Mouse (Mus musculus): Measurements from ENCODE around the gene Hist1h3b.
"Not testable (repeated sequence)": the region's sequence is repeated elsewhere in the genome, so short reads cannot be mapped to it uniquely, and the experiment has no call there.

Gene Hist1h3b

DNA sequence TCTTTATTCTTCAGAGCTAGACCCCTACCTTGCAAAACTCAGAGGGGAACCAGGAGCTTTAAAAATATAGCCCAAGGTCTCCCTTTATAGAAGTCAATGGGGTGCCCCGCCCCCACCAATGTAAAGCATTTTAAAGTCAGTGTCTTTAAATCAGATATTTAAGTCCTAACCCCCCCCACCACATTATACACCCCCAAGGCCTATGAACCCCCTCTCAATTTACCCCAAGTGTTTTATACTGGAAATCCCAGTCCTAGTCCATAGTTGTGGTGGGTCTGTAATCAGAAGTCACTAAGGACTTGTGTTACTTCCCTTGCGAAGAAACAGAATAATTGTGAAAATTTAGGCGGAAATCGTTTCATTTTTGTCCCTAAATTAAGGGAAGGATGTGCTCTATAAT lies 14.0 kb upstream of the Hist1h3b start:
- DNase-seq (ENCODE audit: low read depth in 1 of 2, low spot score in 2 of 2), result no peak

GRCm38 (mm10) chr13:23738677-23739068 lies 13.4 kb upstream of the Hist1h3b start, which contains the start of gene Hist1h1c:
TSS of gene Hist1h1c (plus strand) at chr13:23738808.
- peak; percentile 86 to 92 for DNase-seq (ENCODE audit: low read depth in 1 of 2, low spot score in 2 of 2)

- DNase-seq (ENCODE audit: low read depth in 1 of 2, low spot score in 2 of 2), result peak; percentile 79 to 84
Measured at GRCm38 (mm10) chr13:23739069-23739921, 12.8 kb upstream of the Hist1h3b start.

DNA sequence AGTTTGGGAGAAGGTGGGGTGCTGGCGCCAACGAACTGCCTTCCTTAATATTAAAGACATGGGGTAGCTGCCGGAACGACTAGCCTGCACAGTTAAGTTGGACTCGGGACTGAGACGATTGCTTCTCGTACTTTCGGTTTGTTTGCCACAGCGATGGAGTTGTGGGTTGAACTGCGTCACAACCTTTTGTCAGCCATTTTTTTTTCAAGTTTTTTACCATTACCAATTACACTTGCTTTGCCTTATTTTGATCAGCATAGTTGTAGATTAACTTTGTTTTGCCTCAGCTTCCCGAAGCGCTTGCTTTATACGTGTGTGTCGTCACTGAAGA lies 12.2 kb upstream of the Hist1h3b start:
- DNase-seq (ENCODE audit: low read depth in 1 of 2, low spot score in 2 of 2), result no peak

GRCm38 (mm10) chr13:23740256-23740840 lies 11.7 kb upstream of the Hist1h3b start:
- no peak for DNase-seq (ENCODE audit: low read depth in 1 of 2, low spot score in 2 of 2)

GRCm38 (mm10) chr13:23740910-23741309 lies 11.2 kb upstream of the Hist1h3b start:
- DNase-seq (ENCODE audit: low read depth in 1 of 2, low spot score in 2 of 2), result no peak

GRCm38 (mm10) chr13:23742007-23742406 lies 10.1 kb upstream of the Hist1h3b start:
- DNase-seq (ENCODE audit: low read depth in 1 of 2, low spot score in 2 of 2), result no peak

- DNase-seq (ENCODE audit: low read depth in 1 of 2, low spot score in 2 of 2), result no peak
Measured at GRCm38 (mm10) chr13:23743215-23743614, 8.9 kb upstream of the Hist1h3b start.

DNA sequence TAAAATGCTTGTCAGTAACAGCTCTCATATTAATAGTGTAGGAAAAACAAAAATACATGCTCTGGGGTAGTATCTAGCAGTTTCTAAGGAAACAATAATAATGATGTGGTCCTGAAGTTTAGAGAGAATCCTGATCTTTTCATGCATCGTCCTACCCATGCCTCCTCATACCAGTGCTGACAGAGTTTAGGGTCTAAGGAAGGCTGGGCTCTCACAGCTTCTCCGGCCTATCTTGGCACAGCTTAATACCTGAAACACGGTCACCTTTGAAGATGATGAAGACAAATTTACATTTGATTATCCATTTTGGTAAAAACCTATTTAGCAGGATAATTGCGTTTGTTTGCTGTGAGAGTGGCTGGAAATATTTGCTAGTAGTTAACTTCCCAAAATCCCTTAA lies 8.1 kb upstream of the Hist1h3b start:
- DNase-seq (ENCODE audit: low read depth in 1 of 2, low spot score in 2 of 2), result no peak

DNA sequence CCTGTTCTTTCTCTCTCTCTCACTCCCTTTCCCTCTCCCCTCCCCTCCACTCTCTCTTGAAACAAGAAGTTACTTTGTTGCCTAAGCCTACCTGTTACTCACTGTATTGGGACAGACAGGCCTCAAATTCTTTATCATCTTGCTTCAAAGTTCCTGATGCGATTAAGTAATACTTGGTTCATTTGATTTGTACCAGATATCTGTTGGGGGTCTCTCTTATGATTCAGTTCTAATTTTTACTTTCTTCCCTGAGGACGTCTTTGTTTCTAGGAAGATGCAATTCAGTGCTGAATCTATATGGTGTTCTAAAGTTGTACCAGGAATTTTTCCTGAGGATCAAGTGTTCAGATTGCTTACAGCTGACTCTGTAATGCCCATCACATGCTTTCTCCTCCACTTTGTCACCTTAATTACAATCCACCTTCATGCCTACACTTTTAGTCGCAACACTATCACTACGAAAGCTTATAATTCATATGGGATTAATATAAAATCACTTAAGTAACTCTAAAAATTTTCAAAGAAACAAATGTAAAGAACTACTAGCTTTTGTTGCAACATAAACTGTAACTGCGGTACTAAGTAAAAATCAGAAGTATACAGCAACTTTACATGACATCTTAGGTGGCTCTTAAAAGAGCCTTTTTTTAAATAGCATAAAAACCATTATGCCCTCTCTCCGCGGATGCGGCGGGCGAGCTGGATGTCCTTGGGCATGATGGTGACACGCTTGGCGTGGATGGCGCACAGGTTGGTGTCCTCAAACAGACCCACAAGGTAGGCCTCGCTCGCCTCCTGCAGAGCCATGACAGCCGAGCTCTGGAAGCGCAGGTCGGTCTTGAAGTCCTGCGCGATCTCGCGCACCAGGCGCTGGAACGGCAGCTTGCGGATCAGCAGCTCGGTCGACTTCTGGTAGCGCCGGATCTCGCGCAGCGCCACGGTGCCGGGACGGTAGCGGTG lies 7.4 kb upstream of the Hist1h3b start:
- no peak for DNase-seq (ENCODE audit: low read depth in 1 of 2, low spot score in 2 of 2)

- peak in 1 of 2 experiments; percentile 48 for DNase-seq (ENCODE audit: low read depth in 1 of 2, low spot score in 2 of 2)
Measured at GRCm38 (mm10) chr13:23745381-23746161, 6.5 kb upstream of the Hist1h3b start, which contains the start of gene Hist1h3c. TSS of gene Hist1h3c (minus strand) at chr13:23745602.

GRCm38 (mm10) chr13:23746201-23747080 lies 5.6 kb upstream of the Hist1h3b start, which contains the start of gene Hist1h2bb:
TSS of gene Hist1h2bb (plus strand) at chr13:23746734.
- peak; percentile 62 to 72 for DNase-seq (ENCODE audit: low read depth in 1 of 2, low spot score in 2 of 2)

GRCm38 (mm10) chr13:23747081-23747891 lies 4.8 kb upstream of the Hist1h3b start:
- DNase-seq (ENCODE audit: low read depth in 1 of 2, low spot score in 2 of 2), result no peak

DNA sequence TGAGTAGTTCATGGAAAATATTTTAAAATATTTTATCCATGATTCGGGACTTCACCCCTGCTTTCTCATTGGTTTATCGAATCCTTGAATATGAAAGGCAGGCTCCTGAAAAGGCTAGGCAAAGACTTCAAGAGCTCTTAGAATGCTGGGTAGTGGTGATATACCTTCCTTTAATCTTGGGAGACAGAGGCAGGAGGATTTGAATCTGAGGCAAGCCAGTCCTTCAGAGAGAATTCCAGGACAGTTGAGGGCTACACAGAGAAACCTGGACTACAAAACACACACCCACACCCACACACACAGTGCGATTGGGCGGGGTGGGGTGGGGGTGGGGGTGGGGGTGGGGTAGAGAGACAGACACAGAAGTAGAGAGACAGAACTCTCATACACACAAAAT lies 4.2 kb upstream of the Hist1h3b start:
- DNase-seq (ENCODE audit: low read depth in 1 of 2, low spot score in 2 of 2), result no peak

DNA sequence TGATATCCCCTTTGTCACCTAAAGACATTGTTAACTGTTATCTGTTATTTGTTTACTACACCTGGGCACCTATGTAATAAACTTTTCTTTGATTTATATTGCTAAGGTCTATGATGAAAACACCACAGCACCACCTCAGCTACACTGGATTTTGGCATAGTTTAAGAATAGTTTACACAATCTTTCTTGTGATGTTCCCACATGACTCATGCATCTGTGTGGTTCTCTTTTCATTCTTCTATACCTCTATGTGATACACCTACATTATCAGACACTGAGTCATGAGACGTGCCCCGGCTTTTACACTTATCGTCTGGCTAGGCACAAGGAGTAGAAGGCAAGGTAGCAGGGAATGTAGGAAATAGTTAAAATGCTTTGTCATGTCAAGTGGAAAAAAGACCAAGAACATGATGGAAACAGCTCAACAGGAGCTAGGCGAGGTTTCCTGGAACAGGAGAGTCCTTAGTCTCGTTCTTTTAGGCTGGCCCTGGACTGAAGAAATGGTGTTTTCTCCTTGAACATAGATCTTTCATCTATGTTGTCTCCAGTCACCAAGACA lies 2.4 kb upstream of the Hist1h3b start:
- no peak for DNase-seq (ENCODE audit: low read depth in 1 of 2, low spot score in 2 of 2)

DNA sequence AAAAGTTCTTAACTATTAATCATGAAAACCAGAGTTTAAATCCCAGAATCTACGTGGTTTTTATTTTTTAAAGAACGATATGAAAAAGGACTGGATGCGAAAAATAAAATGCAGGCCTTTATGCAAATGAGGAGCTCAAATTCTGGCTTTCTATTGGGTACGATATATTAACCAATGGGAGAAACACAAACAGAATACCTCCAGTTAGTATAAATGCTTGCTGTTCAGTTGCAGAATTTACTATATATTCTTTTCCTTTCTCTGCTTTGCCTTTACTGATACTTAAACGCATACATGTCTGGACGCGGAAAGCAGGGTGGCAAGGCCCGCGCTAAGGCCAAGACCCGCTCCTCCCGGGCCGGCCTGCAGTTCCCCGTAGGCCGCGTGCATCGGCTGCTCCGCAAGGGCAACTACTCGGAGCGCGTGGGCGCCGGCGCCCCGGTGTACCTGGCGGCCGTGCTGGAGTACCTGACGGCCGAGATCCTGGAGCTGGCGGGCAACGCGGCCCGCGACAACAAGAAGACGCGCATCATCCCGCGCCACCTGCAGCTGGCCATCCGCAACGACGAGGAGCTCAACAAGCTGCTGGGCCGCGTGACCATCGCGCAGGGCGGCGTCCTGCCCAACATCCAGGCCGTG lies 1.1 kb upstream of the Hist1h3b start, which contains the start of gene Hist1h2ab:
Gene Hist1h2ab, plus strand, starts transcription at position 288 of the 639 bp plus-strand sequence.
- DNase-seq (ENCODE audit: low read depth in 1 of 2, low spot score in 2 of 2), result not testable (repeated sequence)

GRCm38 (mm10) chr13:23751478-23751956 lies 550 bp upstream of the Hist1h3b start:
- DNase-seq (ENCODE audit: low read depth in 1 of 2, low spot score in 2 of 2), result peak in 1 of 2 experiments; percentile 30

GRCm38 (mm10) chr13:23752742-23753172 lies 690 bp downstream of the Hist1h3b start:
- no peak for DNase-seq (ENCODE audit: low read depth in 1 of 2, low spot score in 2 of 2)

Measured in monocyte, adult 2 months (primary cell).